Mouse (Mus musculus): ENCODE results near the gene Fabp6. TPM values are rescaled to one million over a fixed set of nuclear protein-coding genes. Genes with fewer than 3 reads are reported as not detected.

The Fabp6 gene
- not detected for polyA plus RNA-seq (2017; shearing (Covaris generic))

GRCm38 (mm10) chr11:43601440-43601839 is at the start of gene Fabp6:
Fabp6 (minus strand) TSS chr11:43601540.

GRCm38 (mm10) chr11:43586324-43587090 is 14.8 kb downstream of the Fabp6 start, which contains the start of gene 4933415A04Rik:
4933415A04Rik (plus strand) TSS chr11:43587040.

Other genes with a start within 250 kb of the Fabp6 start
- 218 TPM for gene Pttg1, start 175.3 kb downstream of the Fabp6 start, polyA plus RNA-seq (2017; shearing (Covaris generic))
- 110 TPM for gene Slu7, start 167.8 kb downstream of the Fabp6 start, polyA plus RNA-seq (2017; shearing (Covaris generic))
- gene C1qtnf2, start 127.3 kb downstream of the Fabp6 start, polyA plus RNA-seq (2017; shearing (Covaris generic)): not detected
- gene Ccnjl, start 72.8 kb downstream of the Fabp6 start, polyA plus RNA-seq (2017; shearing (Covaris generic)): 0.18 TPM
- gene 4933415A04Rik, start 14.5 kb downstream of the Fabp6 start, polyA plus RNA-seq (2017; shearing (Covaris generic)): 0.38 TPM
- gene Pwwp2a, start 80.5 kb upstream of the Fabp6 start, polyA plus RNA-seq (2017; shearing (Covaris generic)): 70.3 TPM
- 58.7 TPM for gene Ttc1, start 146.5 kb upstream of the Fabp6 start, polyA plus RNA-seq (2017; shearing (Covaris generic))

Data from effector memory CD4-positive, alpha-beta T cell, adult 7 months (primary cell).